Mouse (Mus musculus): ENCODE data around the gene Nisch. TPM values are rescaled to one million over a fixed set of nuclear protein-coding genes. Genes with fewer than 3 reads are reported as not detected.

Gene Nisch
- polyA plus RNA-seq, 1 experiment from 2014 or later, result 327 TPM

DNA sequence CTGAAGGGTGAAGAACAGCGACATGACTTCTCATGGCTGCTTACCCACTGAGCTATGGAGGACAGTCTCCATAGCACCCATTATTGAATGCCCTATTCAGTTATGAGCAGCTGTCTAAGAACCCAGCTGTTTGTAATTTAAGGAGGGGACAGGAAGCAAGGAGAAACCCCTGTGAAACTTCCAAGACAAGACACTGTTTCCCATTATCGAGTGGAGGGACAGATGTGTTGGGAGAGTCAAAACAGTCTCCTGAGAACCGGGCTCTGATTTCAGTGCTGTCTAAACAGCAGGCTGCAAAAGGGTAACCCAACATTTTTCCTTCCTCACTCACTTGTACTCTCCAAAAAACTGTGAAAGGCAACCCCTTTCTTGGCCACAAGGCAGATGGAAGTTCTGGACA is 23.8 kb upstream of the Nisch start:
- WGBS, result 79% methylated on average over 3 of the region's 3 CpGs
- H3K9ac ChIP-seq (replicated peaks), result no peak overlapping the region
- no peaks in the 10 kb centered on the region for H3K9me3 ChIP-seq (replicated peaks)
- no peak overlapping the region for H3K4me3 ChIP-seq (replicated peaks)
- no peaks in the 10 kb centered on the region for H3K27me3 ChIP-seq (replicated peaks)
- H3K36me3 ChIP-seq, result no peaks in the 10 kb centered on the region
- no peak for ATAC-seq (ENCODE audit: low FRiP score)
- H3K4me2 ChIP-seq, result no peak overlapping the region
- no peak overlapping the region for H3K27ac ChIP-seq (replicated peaks)
- H3K4me1 ChIP-seq, result no peaks in the 10 kb centered on the region

DNA sequence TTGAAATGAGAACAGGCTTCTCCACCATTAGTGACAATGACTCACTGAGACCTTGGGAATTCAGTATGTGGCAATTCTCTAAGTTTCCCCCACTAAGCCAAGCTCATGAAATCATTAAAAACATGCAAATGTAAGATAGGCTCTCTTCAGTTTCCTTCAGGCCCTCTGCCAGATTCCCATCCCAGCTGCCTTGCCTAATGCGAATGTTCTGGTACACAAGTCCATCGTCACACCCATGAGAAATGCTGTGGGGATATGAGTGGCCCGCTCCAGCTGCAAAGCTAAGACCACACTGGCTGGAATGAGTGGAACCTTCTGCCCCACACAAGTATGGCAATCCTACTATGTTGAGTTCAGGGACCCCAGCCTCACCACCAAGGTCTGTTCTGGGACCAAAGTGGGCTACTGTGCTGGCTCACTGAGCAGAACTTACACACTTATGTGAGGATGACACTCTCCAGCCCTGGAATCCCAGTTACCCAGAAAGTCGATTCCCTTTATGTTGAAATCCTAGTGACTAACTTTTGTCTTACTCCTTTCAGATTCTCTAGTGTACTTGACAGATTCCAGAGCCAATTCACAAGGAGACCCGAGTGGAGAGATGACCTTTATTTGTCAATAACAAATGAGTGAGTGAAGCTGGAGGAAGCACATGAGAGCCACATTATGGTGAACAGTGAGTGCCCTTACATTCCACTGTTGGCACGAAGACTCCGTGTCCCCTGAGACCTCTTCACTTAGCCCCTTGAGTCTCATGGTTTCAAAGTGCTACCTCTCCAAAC is 20.5 kb upstream of the Nisch start:
- H3K9ac ChIP-seq (replicated peaks), result no peak overlapping the region
- ATAC-seq (ENCODE audit: low FRiP score), result no peak
- 88% methylated on average over 7 of the region's 7 CpGs for WGBS
- peaks cover 4% of the 10 kb centered on the region; the same call in 1 of the 2 replicates for H3K4me1 ChIP-seq
- H3K4me3 ChIP-seq (replicated peaks), result no peak overlapping the region
- no peaks in the 10 kb centered on the region for H3K9me3 ChIP-seq (replicated peaks)
- no peaks in the 10 kb centered on the region for H3K27me3 ChIP-seq (replicated peaks)
- no peaks in the 10 kb centered on the region for H3K36me3 ChIP-seq
- no peak overlapping the region for H3K4me2 ChIP-seq
- no peak overlapping the region for H3K27ac ChIP-seq (replicated peaks)

DNA sequence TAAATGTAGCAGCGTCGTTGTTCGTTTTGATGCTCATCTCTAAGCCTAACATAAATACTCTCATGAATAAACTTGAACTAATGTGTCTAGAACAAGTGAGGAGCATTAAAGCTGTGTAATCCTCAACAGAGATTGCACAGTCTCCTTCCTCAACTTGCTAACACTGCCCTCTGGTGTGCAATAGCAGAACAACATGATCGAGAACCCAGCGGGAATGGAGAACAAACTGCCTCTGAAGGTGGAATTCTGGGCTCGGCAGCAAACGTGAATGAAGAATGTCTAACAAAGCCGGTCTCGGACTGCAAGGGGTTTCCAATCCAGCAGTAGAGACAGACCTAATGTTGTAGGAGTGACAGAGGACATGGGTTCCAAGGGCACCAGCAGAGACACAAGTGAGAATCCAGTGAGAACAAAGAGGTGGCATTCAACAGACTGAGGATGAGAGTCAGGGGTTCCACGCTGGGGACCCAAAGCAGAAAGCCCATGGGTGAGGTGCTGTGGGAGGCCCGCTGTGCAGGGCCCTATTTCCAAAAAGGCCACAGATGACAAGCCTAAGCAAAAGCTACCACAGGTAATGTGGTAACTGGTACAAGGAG is 17.3 kb upstream of the Nisch start:
- ATAC-seq (ENCODE audit: low FRiP score), result peak; percentile 79
- Histone ChIP-seq H3K9me3 (replicated peaks) (no peaks in the 10 kb centered on the region), H3K27me3 (replicated peaks) (no peaks in the 10 kb centered on the region), H3K4me3 (replicated peaks) (no peak overlapping the region), H3K9ac (replicated peaks) (no peak overlapping the region), H3K27ac (replicated peaks) (0 out of 2 replicates have a peak overlapping the region, but pooled peaks have one; percentile 37), H3K36me3 (no peaks in the 10 kb centered on the region), H3K4me2 (no peak overlapping the region; the same call in 1 of the 2 replicates), H3K4me1 (peaks cover 4% of the 10 kb centered on the region; the same call in 1 of the 2 replicates)
- WGBS, result 19% methylated on average over 11 of the region's 11 CpGs

DNA sequence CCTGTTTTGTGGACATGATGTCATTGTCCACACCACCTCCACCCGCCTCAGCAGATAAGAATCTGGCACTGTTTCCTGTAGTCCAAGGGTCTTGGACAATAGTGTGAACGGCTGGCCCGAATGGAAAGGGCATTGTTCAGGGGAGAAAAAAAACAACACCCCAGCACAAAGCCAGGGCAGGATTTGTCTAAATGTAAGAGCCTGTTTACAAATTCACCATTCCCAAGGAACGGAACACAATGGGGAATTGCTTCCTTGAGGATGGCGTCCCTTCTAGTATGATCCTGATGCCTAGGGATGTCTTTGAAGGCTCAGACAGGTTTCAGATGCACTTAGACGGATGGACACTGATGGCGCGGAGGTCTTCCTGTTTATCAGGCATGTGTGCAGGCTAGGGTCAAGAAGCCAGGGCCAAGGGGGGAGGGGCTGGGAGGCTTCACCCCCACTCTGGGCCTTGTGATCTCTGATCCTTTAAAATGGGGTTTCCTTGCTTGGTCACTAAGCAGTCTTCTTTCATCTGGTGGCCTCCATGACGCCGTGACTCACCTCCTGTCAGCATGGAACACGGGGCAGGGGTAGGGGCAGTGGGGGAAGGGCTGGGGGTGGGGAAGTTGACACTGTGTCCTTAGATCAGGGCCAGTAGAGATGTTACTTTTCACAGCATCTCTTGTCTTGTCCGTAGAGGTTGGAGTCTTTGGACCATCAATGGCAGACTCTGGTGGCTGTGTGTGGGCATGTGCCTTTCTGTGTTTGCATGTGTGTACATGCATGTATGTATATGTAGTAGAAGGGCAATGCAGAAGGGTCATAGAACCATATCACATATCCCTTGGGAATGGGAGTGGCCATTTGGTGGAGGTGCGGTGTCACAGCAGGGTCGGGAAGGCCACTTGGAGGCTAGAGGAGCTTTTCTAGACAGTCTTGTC is 16.6 kb upstream of the Nisch start:
- no peak overlapping the region for H3K4me2 ChIP-seq
- no peaks in the 10 kb centered on the region for H3K9me3 ChIP-seq (replicated peaks)
- ATAC-seq (ENCODE audit: low FRiP score), result peak; percentile 17; the same call in 1 of the 2 replicates
- H3K27me3 ChIP-seq (replicated peaks), result no peaks in the 10 kb centered on the region
- H3K4me3 ChIP-seq (replicated peaks), result no peak overlapping the region
- H3K27ac ChIP-seq (replicated peaks), result 0 out of 2 replicates have a peak overlapping the region, but pooled peaks have one; percentile 37
- WGBS, result 87% methylated on average over 14 of the region's 14 CpGs
- H3K36me3 ChIP-seq, result no peaks in the 10 kb centered on the region
- H3K4me1 ChIP-seq, result peaks cover 4% of the 10 kb centered on the region; the same call in 1 of the 2 replicates
- H3K9ac ChIP-seq (replicated peaks), result no peak overlapping the region

- H3K27ac ChIP-seq (replicated peaks), result no peak overlapping the region
- 86% methylated on average over 13 of the region's 13 CpGs for WGBS
- H3K9ac ChIP-seq (replicated peaks), result no peak overlapping the region
- no peaks in the 10 kb centered on the region for H3K9me3 ChIP-seq (replicated peaks)
- H3K4me3 ChIP-seq (replicated peaks), result no peak overlapping the region
- no peak for ATAC-seq (ENCODE audit: low FRiP score)
- no peak overlapping the region for H3K4me2 ChIP-seq
- H3K36me3 ChIP-seq, result no peaks in the 10 kb centered on the region
- no peaks in the 10 kb centered on the region for H3K27me3 ChIP-seq (replicated peaks)
- peaks cover 4% of the 10 kb centered on the region; the same call in 1 of the 2 replicates for H3K4me1 ChIP-seq
These were observed 15.8 kb upstream of the Nisch start for GRCm38 (mm10) chr14:31232404-31233069.

- Histone ChIP-seq H3K9ac (replicated peaks) (no peak overlapping the region), H3K9me3 (replicated peaks) (no peaks in the 10 kb centered on the region), H3K4me3 (replicated peaks) (no peak overlapping the region), H3K4me2 (no peak overlapping the region), H3K36me3 (no peaks in the 10 kb centered on the region), H3K27ac (replicated peaks) (no peak overlapping the region), H3K27me3 (replicated peaks) (no peaks in the 10 kb centered on the region), H3K4me1 (peaks cover 9% of the 10 kb centered on the region)
- no peak for ATAC-seq (ENCODE audit: low FRiP score)
- 70% methylated on average over 8 of the region's 8 CpGs for WGBS
These were observed 13.7 kb upstream of the Nisch start for GRCm38 (mm10) chr14:31230442-31230841.

GRCm38 (mm10) chr14:31228234-31228633 is 11.5 kb upstream of the Nisch start:
- WGBS, result 75% methylated on average over 6 of the region's 6 CpGs
- Histone ChIP-seq H3K9ac (replicated peaks) (no peak overlapping the region), H3K4me3 (replicated peaks) (no peak overlapping the region)

DNA sequence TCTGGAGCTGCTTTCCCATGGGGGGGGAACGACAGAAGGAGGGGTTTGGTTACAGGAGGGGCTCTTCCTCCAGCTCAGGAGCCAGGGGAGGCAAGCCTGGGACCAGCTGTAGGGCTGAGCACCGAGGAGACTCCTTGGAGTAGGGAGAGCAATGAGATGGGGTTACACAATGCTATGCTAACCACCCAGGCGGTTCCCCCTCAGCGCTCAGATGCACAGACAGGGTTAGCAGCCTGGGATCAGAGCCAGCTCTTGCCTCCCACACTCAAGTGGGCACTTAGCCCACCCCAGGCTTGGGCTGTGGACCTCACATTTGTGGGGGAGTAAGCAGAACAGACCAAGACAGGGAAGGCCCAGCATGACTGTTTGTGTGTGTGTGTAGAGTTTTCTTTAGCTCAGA is 10.2 kb upstream of the Nisch start:
- no peak overlapping the region for H3K4me2 ChIP-seq
- no peak for ATAC-seq (ENCODE audit: low FRiP score)
- no peak overlapping the region for H3K4me3 ChIP-seq (replicated peaks)
- H3K27ac ChIP-seq (replicated peaks), result 0 out of 2 replicates have a peak overlapping the region, but pooled peaks have one; percentile 0
- H3K9ac ChIP-seq (replicated peaks), result no peak overlapping the region
- WGBS, result 64% methylated on average over 4 of the region's 4 CpGs
- H3K4me1 ChIP-seq, result peaks cover 5% of the 10 kb centered on the region; the same call in 1 of the 2 replicates
- H3K27me3 ChIP-seq (replicated peaks), result no peaks in the 10 kb centered on the region
- no peaks in the 10 kb centered on the region for H3K36me3 ChIP-seq
- no peaks in the 10 kb centered on the region for H3K9me3 ChIP-seq (replicated peaks)

More at GRCm38 (mm10) chr14:31228234-31228633, 11.5 kb upstream of the Nisch start:
- no peak overlapping the region for H3K4me2 ChIP-seq
- no peak for ATAC-seq (ENCODE audit: low FRiP score)
- H3K4me1 ChIP-seq, result peaks cover 5% of the 10 kb centered on the region; the same call in 1 of the 2 replicates
- no peaks in the 10 kb centered on the region for H3K27me3 ChIP-seq (replicated peaks)
- H3K27ac ChIP-seq (replicated peaks), result no peak overlapping the region
- H3K9me3 ChIP-seq (replicated peaks), result no peaks in the 10 kb centered on the region
- H3K36me3 ChIP-seq, result no peaks in the 10 kb centered on the region

DNA sequence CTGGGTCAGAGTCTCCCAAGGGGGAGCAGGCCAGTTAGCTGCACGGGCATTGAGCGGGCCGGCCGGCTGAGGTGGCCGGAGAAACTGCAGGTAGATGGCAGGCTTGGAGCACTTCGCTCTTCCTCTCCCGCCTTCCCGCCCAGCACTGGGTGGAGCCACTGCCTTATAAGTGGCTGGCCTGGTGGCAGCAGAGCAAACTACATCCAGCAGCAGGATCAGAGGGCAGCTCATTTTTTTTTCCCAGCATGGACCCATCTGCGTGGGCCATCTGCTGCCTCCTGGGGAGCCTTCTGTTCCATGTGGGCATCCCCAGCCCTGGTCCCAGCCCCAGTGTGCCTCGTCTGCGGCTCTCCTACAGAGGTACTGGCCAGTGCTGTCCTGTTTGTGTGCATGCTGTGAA is 920 bp upstream of the Nisch start, which contains the start of gene Sema3g:
Gene Sema3g, plus strand, starts transcription at position 195 of the 400 bp plus-strand sequence.
- Histone ChIP-seq H3K4me2 (peak within 1 kb of the TSS; percentile 24), H3K27me3 (replicated peaks) (no peaks in the 10 kb centered on the region), H3K4me1 (peaks cover 17% of the 10 kb centered on the region), H3K9ac (replicated peaks) (no peak within 1 kb of the TSS), H3K36me3 (no peaks in the 10 kb centered on the region), H3K9me3 (replicated peaks) (no peaks in the 10 kb centered on the region), H3K27ac (replicated peaks) (no peak within 1 kb of the TSS), H3K4me3 (replicated peaks) (no peak within 1 kb of the TSS)
- ATAC-seq (ENCODE audit: low FRiP score), result peak; percentile 58; the same call in 1 of the 2 replicates
- WGBS, result 14% methylated on average over 11 of the region's 11 CpGs

DNA sequence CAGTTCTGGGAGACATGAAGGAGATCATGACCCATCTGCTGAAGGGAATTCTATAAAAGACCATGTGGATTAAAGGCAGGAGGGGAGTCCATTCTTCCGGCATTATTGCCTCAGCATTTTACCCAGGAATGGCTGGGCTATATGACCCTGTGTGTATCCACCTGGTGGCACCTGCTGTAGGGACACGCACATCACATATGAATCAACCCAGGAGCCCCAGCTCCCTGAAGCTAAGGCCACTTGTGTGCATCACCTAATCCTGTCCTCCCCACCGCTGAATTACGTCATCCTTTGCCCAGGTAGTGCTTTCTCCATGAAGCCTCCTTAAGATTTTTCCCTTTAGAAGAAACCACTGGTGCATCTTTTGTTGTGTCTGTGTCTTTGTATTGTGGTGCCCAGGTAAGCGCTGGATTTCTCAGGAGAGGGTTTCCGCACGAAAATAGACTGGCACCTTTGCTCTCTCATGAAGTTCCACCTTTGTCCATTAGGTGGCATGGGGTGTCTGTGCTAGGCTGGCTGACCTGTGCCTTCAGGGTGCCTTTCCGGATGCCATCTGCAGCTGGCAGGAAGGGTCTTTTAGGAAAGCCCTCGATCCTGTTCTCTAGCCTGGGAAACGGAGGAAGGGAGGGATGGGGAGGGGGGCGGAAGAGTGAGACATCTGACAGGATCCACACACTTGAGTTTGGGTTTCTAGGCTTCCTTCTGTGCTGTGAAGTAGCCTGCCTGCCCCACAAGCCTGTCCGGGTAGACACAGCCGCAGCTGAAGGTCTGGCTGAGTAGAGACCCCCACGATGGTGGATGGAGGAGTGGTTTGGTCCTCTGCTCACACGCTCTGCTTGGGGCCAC is 1.4 kb downstream of the Nisch start:
- H3K27me3 ChIP-seq (replicated peaks), result no peaks in the 10 kb centered on the region
- peak; percentile 79 for ATAC-seq (ENCODE audit: low FRiP score)
- peak overlapping the region; percentile 28; the same call in 1 of the 2 replicates for H3K4me2 ChIP-seq
- peaks cover 17% of the 10 kb centered on the region for H3K4me1 ChIP-seq
- H3K27ac ChIP-seq (replicated peaks), result peak overlapping the region; percentile 19
- no peak overlapping the region for H3K9ac ChIP-seq (replicated peaks)
- H3K4me3 ChIP-seq (replicated peaks), result no peak overlapping the region
- no peaks in the 10 kb centered on the region for H3K9me3 ChIP-seq (replicated peaks)
- WGBS, result 38% methylated on average over 15 of the region's 15 CpGs
- no peaks in the 10 kb centered on the region for H3K36me3 ChIP-seq

Measured in neural tube, embryonic 15.5 days (tissue).